Mouse (Mus musculus): ENCODE measurements around the gene Vav3.

Gene Vav3

DNA sequence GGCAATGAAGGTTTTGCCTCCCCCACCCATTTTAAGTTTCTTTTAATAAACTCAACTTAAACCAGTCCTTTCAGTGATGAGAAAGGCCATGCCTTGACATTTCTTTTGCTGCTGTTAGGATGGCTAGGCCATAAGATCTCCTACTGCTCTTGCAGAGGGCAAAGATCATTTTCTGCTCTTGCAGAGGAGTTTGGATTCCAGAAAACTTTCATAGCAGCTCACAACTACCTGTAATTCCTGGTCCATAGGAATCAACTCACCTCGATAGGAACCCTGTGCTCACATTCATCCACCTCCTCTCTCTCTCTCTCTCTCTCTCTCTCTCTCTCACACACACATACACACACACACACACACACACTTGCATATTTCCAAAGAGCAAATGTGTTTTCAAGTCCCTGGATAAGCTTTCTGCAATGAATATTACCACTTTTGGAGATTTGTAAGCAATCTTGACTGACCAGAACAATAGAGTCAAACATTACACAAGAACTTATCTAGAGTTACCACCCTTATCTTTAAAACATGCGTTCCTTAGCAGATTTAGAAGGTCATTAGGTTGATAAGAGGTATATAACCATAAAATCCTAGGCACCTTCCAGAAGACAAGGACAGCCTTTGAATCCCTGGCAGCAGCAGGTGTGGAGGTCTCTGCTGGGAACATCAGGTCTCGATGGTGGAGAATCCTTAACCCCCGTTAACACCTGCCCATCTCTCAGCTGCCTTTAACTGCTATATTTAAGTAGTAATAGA, 260.4 kb downstream of the Vav3 start:
- no peak for DNase-seq

DNA sequence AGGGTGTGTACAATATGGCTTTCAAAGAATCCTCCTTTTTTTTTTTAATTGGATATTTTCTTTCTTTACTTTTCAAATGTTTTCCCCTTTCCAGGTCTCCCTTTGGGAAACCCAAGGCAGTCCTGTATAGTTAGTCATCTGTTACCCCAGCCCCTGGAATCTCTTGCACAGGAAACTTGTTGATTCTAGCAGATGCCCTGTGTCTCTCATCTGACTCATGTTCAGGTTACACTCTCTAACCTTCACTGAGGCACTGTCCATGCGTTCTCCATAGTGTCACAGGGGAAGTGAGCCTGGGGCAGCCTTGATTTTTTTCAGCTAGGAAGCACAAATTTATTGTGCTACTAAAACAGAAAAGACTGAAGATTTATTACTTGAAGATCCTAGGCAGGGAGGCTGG, 262.3 kb downstream of the Vav3 start:
- no peak for DNase-seq

DNA sequence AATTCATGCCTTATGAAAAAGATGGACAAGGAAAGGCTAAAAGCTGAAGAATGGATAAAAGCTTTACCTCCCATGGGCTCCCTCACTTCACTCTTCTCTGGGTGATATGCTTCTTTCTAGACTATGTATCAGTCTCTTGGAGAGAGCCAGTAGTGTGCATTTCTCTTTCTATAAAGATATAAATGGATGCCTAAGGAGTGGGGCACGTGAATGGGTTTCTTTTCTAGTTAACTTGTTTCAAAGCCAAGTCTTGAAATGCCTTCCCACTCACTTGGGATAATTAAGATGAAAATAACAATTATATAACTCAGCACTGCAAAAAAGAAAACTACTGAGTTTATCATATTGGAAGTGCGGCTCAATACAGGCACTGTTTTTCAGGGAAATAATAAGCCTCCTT, 265.7 kb downstream of the Vav3 start:
- DNase-seq = no peak

DNA sequence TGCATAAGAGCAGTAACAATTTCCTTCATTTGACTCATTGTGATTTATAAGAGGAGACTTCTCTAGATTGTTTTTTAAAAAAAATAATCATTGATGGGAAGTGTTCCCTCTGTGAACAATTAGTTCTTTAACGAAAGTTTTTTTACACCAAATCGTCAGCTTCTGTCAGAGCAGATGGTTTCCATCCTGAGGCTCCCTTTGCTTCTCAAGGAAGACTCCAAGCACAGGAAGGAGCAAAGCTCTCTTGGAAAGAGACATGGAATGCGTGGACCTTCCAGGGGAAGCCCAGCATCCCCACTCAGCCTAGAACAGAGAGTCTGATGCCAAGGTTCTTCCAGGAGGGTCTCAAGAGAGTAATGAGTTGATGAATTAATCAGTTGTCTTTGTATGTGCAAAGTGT, 281.3 kb downstream of the Vav3 start:
- DNase-seq = no peak

DNA sequence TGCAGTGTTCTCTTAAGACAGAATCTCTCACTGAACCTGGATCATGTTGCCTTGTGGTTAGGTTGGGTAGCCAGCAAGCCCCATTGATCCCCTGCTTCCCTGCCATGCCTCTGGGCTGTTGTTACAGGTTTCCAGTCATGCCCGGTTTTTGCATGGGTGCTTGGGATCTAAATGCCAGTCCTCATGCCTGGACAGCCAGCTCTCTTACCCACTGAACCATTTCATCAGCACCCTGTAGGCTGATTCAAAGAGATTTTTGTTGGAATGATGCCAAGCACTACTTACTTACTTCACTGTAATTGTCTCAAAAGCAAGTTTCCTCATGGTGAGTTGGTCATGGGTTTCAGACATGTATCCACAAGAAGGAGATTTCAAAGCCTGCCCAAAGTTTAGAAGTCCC, 281.9 kb downstream of the Vav3 start:
- no peak for DNase-seq

- no peak for DNase-seq
Observed at GRCm38 (mm10) chr3:109622816-109623215, 282.4 kb downstream of the Vav3 start.

GRCm38 (mm10) chr3:109623770-109624169, 283.3 kb downstream of the Vav3 start:
- no peak for DNase-seq

DNA sequence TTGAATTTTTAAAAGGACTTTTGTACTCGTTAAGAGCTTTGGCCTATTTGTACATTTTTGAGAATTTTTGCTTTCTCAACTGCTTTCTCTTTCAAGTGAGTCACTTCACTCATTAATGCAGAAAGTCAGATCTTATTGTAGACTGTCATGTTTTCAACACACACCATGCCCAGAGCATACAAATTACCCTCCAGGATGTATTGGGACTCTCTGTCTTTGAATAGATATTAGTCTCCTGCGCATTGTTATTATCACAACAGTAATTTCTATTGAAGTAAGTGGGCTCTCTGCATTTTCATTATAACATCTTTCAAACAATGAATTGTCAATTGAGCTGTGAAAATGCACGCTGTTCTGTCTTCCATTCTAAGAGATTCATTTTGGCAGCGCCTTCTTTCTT, 295.6 kb downstream of the Vav3 start:
- no peak for DNase-seq

DNA sequence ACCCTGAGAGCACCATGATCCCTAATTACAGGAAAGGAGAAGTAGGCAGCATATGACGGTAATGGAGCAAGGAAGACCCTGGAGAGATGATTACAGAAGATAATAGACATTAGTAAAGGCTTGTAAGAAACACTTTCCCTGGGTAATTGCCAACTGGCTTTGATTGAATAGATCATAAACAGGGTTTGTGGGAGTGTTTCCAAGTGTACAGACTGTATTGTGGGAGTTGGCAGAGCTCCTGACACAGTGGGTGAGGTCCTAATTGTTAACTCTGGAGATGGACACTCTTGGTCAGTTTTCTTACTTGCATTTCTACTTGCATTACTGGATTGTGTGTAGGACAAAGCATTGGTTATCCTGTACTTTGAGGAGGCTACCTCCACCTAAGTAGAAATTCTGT, 298.9 kb downstream of the Vav3 start:
- no peak for DNase-seq

GRCm38 (mm10) chr3:109640796-109641195, 300.3 kb downstream of the Vav3 start:
- DNase-seq = no peak

GRCm38 (mm10) chr3:109648242-109648641, 307.8 kb downstream of the Vav3 start:
- no peak for DNase-seq

- no peak for DNase-seq
Observed at GRCm38 (mm10) chr3:109651479-109651878, 311.0 kb downstream of the Vav3 start.

- no peak for DNase-seq
Observed at GRCm38 (mm10) chr3:109652860-109653631, 312.6 kb downstream of the Vav3 start.

GRCm38 (mm10) chr3:109654386-109654785, 313.9 kb downstream of the Vav3 start:
- no peak for DNase-seq

DNA sequence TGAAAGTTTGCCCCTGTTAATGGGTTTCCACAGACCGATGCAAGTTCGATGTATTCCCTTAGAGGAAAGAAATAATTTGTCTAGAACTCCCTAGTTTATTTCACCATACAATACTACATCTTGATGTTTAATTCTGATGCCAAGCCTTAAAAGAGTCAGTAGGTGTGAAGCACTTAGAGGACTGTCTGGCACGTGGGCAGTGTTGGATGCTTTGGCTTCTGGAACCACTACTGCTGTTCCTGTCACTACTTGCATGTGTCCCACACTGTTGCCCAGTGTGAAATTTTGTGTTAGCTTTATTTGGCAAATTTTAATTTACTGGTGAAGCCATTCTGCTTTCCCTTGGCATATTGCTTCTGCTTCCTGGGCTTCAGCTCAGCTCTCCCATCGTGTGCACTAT, 331.3 kb downstream of the Vav3 start:
- DNase-seq = no peak

GRCm38 (mm10) chr3:109672925-109673324, 332.5 kb downstream of the Vav3 start:
- no peak for DNase-seq

DNA sequence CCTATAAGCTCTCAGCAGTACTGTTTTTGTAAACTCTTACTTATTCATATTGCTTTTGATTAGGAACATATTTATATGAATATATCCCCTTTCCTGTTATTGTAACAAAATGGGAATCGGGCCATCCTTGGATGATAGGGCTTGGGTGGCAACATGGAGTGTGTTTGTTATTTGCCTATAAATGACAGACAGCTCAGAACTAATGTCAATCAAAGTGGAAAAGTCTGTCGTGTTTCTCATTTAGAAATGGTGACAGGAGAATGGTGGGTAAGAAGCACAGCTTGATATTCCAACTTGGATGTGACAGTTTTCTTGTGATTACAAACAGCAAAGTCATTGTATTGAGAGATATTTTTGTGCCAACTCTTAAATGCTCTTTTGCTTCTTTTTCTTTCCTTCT, 339.8 kb downstream of the Vav3 start:
- DNase-seq = no peak

GRCm38 (mm10) chr3:109681863-109682262, 341.4 kb downstream of the Vav3 start:
- no peak for DNase-seq

GRCm38 (mm10) chr3:109683608-109684295, 343.3 kb downstream of the Vav3 start:
- DNase-seq = no peak

- DNase-seq = no peak
Observed at GRCm38 (mm10) chr3:109690566-109690965, 350.1 kb downstream of the Vav3 start.

GRCm38 (mm10) chr3:109692613-109693012, 352.2 kb downstream of the Vav3 start:
- no peak for DNase-seq

GRCm38 (mm10) chr3:109701301-109701700, 360.8 kb downstream of the Vav3 start:
- no peak for DNase-seq

GRCm38 (mm10) chr3:109707786-109708460, 367.5 kb downstream of the Vav3 start:
- DNase-seq = no peak
